Mouse (Mus musculus): ENCODE measurements around the gene Tpi1. TPM values are rescaled to one million over a fixed set of nuclear protein-coding genes. Genes with fewer than 3 reads are reported as not detected.
"Not testable (repeated sequence)": the region's sequence is repeated elsewhere in the genome, so short reads cannot be mapped to it uniquely, and the experiment has no call there.

Gene Tpi1
- polyA plus RNA-seq, 1 experiment from 2014 or later: 861 TPM

DNA sequence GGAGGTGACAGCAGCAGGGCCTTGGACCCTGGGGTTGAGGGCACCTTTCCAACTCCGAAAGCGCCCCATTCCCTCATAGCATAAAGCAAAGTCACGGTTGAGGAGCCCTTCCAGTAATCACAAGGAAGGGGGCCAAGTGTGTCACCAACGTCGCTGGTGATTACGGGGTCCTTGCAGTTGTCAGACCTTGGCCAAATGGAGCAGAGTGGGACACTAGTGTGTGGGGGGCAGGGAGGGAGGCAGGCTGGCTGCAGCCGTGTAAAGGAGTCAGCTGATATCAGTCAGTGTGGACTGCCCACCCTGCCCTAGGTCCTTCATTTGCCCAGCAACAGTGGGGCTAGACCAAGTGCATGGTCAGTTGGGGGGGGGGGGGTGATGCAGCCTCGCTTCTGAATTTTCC, 352 bp upstream of the Tpi1 start:
- H3K27ac ChIP-seq (replicated peaks; ENCODE audit: low read depth, low read length): peak overlapping the region; percentile 89; the same call in 1 of the 2 replicates
- WGBS: 44% methylated on average over 7 of the region's 8 CpGs
- H3K4me3 ChIP-seq (ENCODE audit: low read depth, low read length): peak overlapping the region; percentile 72
- peak overlapping the region; percentile 88 for H3K4me2 ChIP-seq (ENCODE audit: low read depth, low read length)
- H3K27me3 ChIP-seq (replicated peaks; ENCODE audit: control insufficient read depth, insufficient read depth, low read length): no peaks in the 10 kb centered on the region
- peak overlapping the region; percentile 31; the same call in 1 of the 2 replicates for H3K9ac ChIP-seq (ENCODE audit: low read depth, low read length)
- ATAC-seq (ENCODE audit: low read depth) (peak; percentile 19; the same call in 1 of the 2 replicates), DNase-seq (ENCODE audit: low spot score) (no peak)
- H3K4me1 ChIP-seq (ENCODE audit: control insufficient read depth, insufficient read depth, low read length): peaks cover 11% of the 10 kb centered on the region
- H3K9me3 ChIP-seq (ENCODE audit: control insufficient read depth, low read length): no peaks in the 10 kb centered on the region
- peaks cover 58% of the 10 kb centered on the region for H3K36me3 ChIP-seq (ENCODE audit: control insufficient read depth, insufficient read depth, low read length)

GRCm38 (mm10) chr6:124813496-124813895, 600 bp downstream of the Tpi1 start:
- H3K9ac ChIP-seq (ENCODE audit: low read depth, low read length): peak overlapping the region; percentile 85
- H3K36me3 ChIP-seq (ENCODE audit: control insufficient read depth, insufficient read depth, low read length): peaks cover 49% of the 10 kb centered on the region
- peak; percentile 91 for DNase-seq (ENCODE audit: low spot score)
- peak overlapping the region; percentile 89 for H3K27ac ChIP-seq (replicated peaks; ENCODE audit: low read depth, low read length)
- no peaks in the 10 kb centered on the region for H3K9me3 ChIP-seq (ENCODE audit: control insufficient read depth, low read length)
- peak overlapping the region; percentile 88 for H3K4me2 ChIP-seq (ENCODE audit: low read depth, low read length)
- no peaks in the 10 kb centered on the region for H3K27me3 ChIP-seq (replicated peaks; ENCODE audit: control insufficient read depth, insufficient read depth, low read length)
- peak; percentile 75 for ATAC-seq (ENCODE audit: low read depth)
- WGBS: 0% methylated on average over 10 of the region's 18 CpGs
- H3K4me3 ChIP-seq (ENCODE audit: low read depth, low read length): peak overlapping the region; percentile 72
- H3K4me1 ChIP-seq (ENCODE audit: control insufficient read depth, insufficient read depth, low read length): peaks cover 11% of the 10 kb centered on the region

GRCm38 (mm10) chr6:124812848-124813247, 1.2 kb downstream of the Tpi1 start:
- no peak for ATAC-seq (ENCODE audit: low read depth)
- Histone ChIP-seq H3K4me2 (ENCODE audit: low read depth, low read length) (peak overlapping the region; percentile 88), H3K4me1 (ENCODE audit: control insufficient read depth, insufficient read depth, low read length) (peaks cover 17% of the 10 kb centered on the region), H3K36me3 (ENCODE audit: control insufficient read depth, insufficient read depth, low read length) (peaks cover 42% of the 10 kb centered on the region), H3K27ac (replicated peaks; ENCODE audit: low read depth, low read length) (peak overlapping the region; percentile 89), H3K27me3 (replicated peaks; ENCODE audit: control insufficient read depth, insufficient read depth, low read length) (no peaks in the 10 kb centered on the region), H3K9me3 (ENCODE audit: control insufficient read depth, low read length) (no peaks in the 10 kb centered on the region), H3K9ac (ENCODE audit: low read depth, low read length) (peak overlapping the region; percentile 85), H3K4me3 (ENCODE audit: low read depth, low read length) (peak overlapping the region; percentile 72)
- 11% methylated on average over 9 of the region's 9 CpGs for WGBS
- DNase-seq (ENCODE audit: low spot score): peak; percentile 47

GRCm38 (mm10) chr6:124811701-124812560, 2.2 kb downstream of the Tpi1 start:
- Histone ChIP-seq H3K4me3 (ENCODE audit: low read depth, low read length) (peak overlapping the region; percentile 72), H3K4me1 (ENCODE audit: control insufficient read depth, insufficient read depth, low read length) (peaks cover 18% of the 10 kb centered on the region), H3K9ac (ENCODE audit: low read depth, low read length) (peak overlapping the region; percentile 85), H3K27me3 (replicated peaks; ENCODE audit: control insufficient read depth, insufficient read depth, low read length) (no peaks in the 10 kb centered on the region), H3K9me3 (ENCODE audit: control insufficient read depth, low read length) (no peaks in the 10 kb centered on the region), H3K36me3 (ENCODE audit: control insufficient read depth, insufficient read depth, low read length) (peaks cover 34% of the 10 kb centered on the region), H3K27ac (replicated peaks; ENCODE audit: low read depth, low read length) (0 out of 2 replicates have a peak overlapping the region, but pooled peaks have one; percentile 33), H3K4me2 (ENCODE audit: low read depth, low read length) (peak overlapping the region; percentile 88)
- WGBS: 76% methylated on average over 24 of the region's 24 CpGs
- ATAC-seq (ENCODE audit: low read depth) (no peak), DNase-seq (ENCODE audit: low spot score) (no peak)

- no peak for DNase-seq (ENCODE audit: low spot score)
- H3K4me1 ChIP-seq (ENCODE audit: control insufficient read depth, insufficient read depth, low read length): peaks cover 20% of the 10 kb centered on the region
- WGBS: 80% methylated on average over 4 of the region's 4 CpGs
- no peaks in the 10 kb centered on the region for H3K27me3 ChIP-seq (replicated peaks; ENCODE audit: control insufficient read depth, insufficient read depth, low read length)
- no peak overlapping the region for H3K4me3 ChIP-seq (ENCODE audit: low read depth, low read length)
- H3K36me3 ChIP-seq (ENCODE audit: control insufficient read depth, insufficient read depth, low read length): peaks cover 28% of the 10 kb centered on the region
- no peak for ATAC-seq (ENCODE audit: low read depth)
- H3K4me2 ChIP-seq (ENCODE audit: low read depth, low read length): peak overlapping the region; percentile 88; the same call in 1 of the 2 replicates
- no peak overlapping the region for H3K9ac ChIP-seq (ENCODE audit: low read depth, low read length)
- no peaks in the 10 kb centered on the region for H3K9me3 ChIP-seq (ENCODE audit: control insufficient read depth, low read length)
- no peak overlapping the region for H3K27ac ChIP-seq (replicated peaks; ENCODE audit: low read depth, low read length)
These were observed 2.8 kb downstream of the Tpi1 start for GRCm38 (mm10) chr6:124811403-124811665.

DNA sequence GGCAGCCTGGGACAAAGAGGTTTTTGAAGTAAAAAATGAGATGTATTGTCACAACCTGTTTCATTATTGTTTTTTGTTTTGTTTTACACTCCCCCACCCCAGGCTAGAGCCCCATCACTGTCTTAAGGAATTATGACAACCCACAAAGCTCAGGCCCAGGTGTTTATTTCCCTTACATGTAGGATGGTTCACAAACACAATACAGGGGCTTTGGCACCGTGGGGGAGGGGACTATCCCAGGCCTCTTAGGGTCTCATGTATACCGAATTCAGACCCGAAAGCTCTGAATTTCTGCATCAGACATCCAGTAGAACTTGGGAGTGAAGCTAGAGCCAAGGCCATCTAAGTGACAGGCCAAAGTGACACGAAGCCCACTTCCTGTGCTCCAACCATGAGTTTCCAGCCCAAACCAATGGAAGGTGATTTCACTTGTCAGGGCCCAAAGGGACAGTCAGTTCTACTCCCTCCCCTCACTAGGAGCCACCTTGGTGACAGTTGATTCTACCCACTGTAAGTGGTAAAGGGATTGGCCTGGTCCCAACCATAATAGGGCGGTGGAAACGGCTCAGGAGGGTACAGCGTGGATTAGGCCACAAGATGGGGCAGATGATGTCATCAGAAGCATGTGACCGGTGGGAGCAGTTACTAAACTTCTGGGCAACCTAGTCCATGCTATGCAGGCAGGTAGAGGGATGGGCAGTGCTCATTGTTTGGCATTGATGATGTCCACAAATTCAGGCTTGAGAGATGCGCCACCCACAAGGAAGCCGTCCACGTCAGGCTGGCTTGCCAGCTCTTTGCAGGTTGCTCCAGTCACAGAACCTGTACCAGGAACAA, 3.3 kb downstream of the Tpi1 start:
- H3K9me3 ChIP-seq (ENCODE audit: control insufficient read depth, low read length); DNase-seq (ENCODE audit: low spot score); ATAC-seq (ENCODE audit: low read depth); H3K27me3 ChIP-seq (replicated peaks; ENCODE audit: control insufficient read depth, insufficient read depth, low read length); H3K4me3 ChIP-seq (ENCODE audit: low read depth, low read length); H3K27ac ChIP-seq (replicated peaks; ENCODE audit: low read depth, low read length); H3K9ac ChIP-seq (ENCODE audit: low read depth, low read length): not testable (repeated sequence)
- peaks cover 24% of the 10 kb centered on the region for H3K36me3 ChIP-seq (ENCODE audit: control insufficient read depth, insufficient read depth, low read length)
- 77% methylated on average over 11 of the region's 11 CpGs for WGBS
- peaks cover 25% of the 10 kb centered on the region for H3K4me1 ChIP-seq (ENCODE audit: control insufficient read depth, insufficient read depth, low read length)
- peak overlapping the region; percentile 86 for H3K4me2 ChIP-seq (ENCODE audit: low read depth, low read length)

GRCm38 (mm10) chr6:124809775-124810538, 4.1 kb downstream of the Tpi1 start:
- Histone ChIP-seq H3K4me2 (ENCODE audit: low read depth, low read length) (peak overlapping the region; percentile 86), H3K4me1 (ENCODE audit: control insufficient read depth, insufficient read depth, low read length) (peaks cover 25% of the 10 kb centered on the region), H3K27ac (replicated peaks; ENCODE audit: low read depth, low read length) (peak overlapping the region; percentile 92), H3K9ac (ENCODE audit: low read depth, low read length) (peak overlapping the region; percentile 78), H3K4me3 (ENCODE audit: low read depth, low read length) (peak overlapping the region; percentile 65), H3K9me3 (ENCODE audit: control insufficient read depth, low read length) (no peaks in the 10 kb centered on the region), H3K27me3 (replicated peaks; ENCODE audit: control insufficient read depth, insufficient read depth, low read length) (no peaks in the 10 kb centered on the region), H3K36me3 (ENCODE audit: control insufficient read depth, insufficient read depth, low read length) (peaks cover 24% of the 10 kb centered on the region)
- WGBS: 43% methylated on average over 13 of the region's 14 CpGs
- ATAC-seq (ENCODE audit: low read depth): no peak
- no peak for DNase-seq (ENCODE audit: low spot score)
